Mouse (Mus musculus) MEL (cell line): ENCODE measurements around the gene Men1. TPM values are rescaled to one million over a fixed set of nuclear protein-coding genes. Genes with fewer than 3 reads are reported as not detected.

Source experiments
- DNase-seq: peaks from one replicate; pipeline ENCODE4 v3.0.0; 2011; ENCODE audit warnings: low read depth, low spot score
- H3K27ac ChIP-seq: 2 replicates; pipeline ENCODE4 v1.5.1; 2012; ENCODE audit warnings: low read depth, mild to moderate bottlenecking, control low read depth, low read length, moderate library complexity; ENCODE audit not compliant: control insufficient read depth
- H3K27me3 ChIP-seq, 2 experiments: fragments of 150-350 bp in 1 of 2; sonication (generic) in 1 of 2; 2 replicates each; pipeline ENCODE4 v1.6.1; 2012; ENCODE audit warnings: low read length in 2 of 2, mild to moderate bottlenecking in 2 of 2, improper control_type of control experiment in 1 of 2, moderate library complexity in 1 of 2; ENCODE audit not compliant: insufficient read depth in 2 of 2, control insufficient read depth in 1 of 2
- H3K36me3 ChIP-seq, 2 experiments: 2 replicates each; pipeline ENCODE4 v1.6.1; 2012 to 2014; ENCODE audit warnings: low read length in 2 of 2, improper control_type of control experiment in 1 of 2, inconsistent platforms in 1 of 2, mild to moderate bottlenecking in 1 of 2; ENCODE audit not compliant: insufficient read depth in 2 of 2, control insufficient read depth in 1 of 2
- H3K4me1 ChIP-seq, 2 experiments: fragments of 150-350 bp in 1 of 2; sonication (generic) in 1 of 2; 2 replicates each; pipeline ENCODE4 v1.6.1; 2012; ENCODE audit warnings: low read length in 2 of 2, improper control_type of control experiment in 1 of 2, mild to moderate bottlenecking in 1 of 2; ENCODE audit not compliant: insufficient read depth in 2 of 2, control insufficient read depth in 1 of 2
- H3K4me3 ChIP-seq, 2 experiments: fragments of 150-350 bp in 1 of 2; sonication (generic) in 1 of 2; 2 replicates each; pipeline ENCODE4 v1.5.1; 2012; ENCODE audit warnings: low read depth in 2 of 2, low read length in 2 of 2, mild to moderate bottlenecking in 2 of 2, moderate library complexity in 2 of 2, control low read depth in 1 of 2, improper control_type of control experiment in 1 of 2; ENCODE audit not compliant: control insufficient read depth in 1 of 2, insufficient read depth in 1 of 2
- H3K79me2 ChIP-seq: 2 replicates; pipeline ENCODE4 v1.6.1; 2012; ENCODE audit warnings: mild to moderate bottlenecking, low read length, moderate library complexity; ENCODE audit not compliant: control insufficient read depth, poor library complexity, insufficient read depth
- H3K9ac ChIP-seq: 2 replicates; pipeline ENCODE4 v1.6.1; 2012; ENCODE audit warnings: low read depth, mild to moderate bottlenecking, control low read depth, low read length, moderate library complexity; ENCODE audit not compliant: control insufficient read depth, poor library complexity, severe bottlenecking
- H3K9me3 ChIP-seq: fragments of 150-350 bp; sonication (generic); replicated peaks from 2 replicates; pipeline ENCODE4 v1.6.1; 2012; ENCODE audit warnings: mild to moderate bottlenecking, low read length, improper control_type of control experiment, moderate library complexity; ENCODE audit not compliant: insufficient read depth
- CHD2 ChIP-seq: IDR thresholded peaks from 2 replicates; pipeline ENCODE4 v1.6.1; 2011; ENCODE audit warnings: low read length, improper control_type of control experiment
- CTCF ChIP-seq, 3 experiments: IDR thresholded peaks in 2 of 3; conservative IDR thresholded peaks in 1 of 3; 2 replicates each; pipeline ENCODE4 v1.5.1; 2011 to 2012; ENCODE audit warnings: low read length in 3 of 3, low read depth in 2 of 3, mild to moderate bottlenecking in 2 of 3, improper control_type of control experiment in 1 of 3, inconsistent platforms in 1 of 3, mixed read lengths in 1 of 3, moderate library complexity in 1 of 3; ENCODE audit not compliant: control insufficient read depth in 1 of 3, insufficient read depth in 1 of 3, poor library complexity in 1 of 3, severe bottlenecking in 1 of 3
- GABPA ChIP-seq: IDR thresholded peaks from 2 replicates; pipeline ENCODE4 v1.6.1; 2012; ENCODE audit warnings: low read depth, mild to moderate bottlenecking, inconsistent platforms, low read length, improper control_type of control experiment, moderate library complexity
- JUND ChIP-seq: IDR thresholded peaks from 2 replicates; pipeline ENCODE4 v1.6.1; 2011; ENCODE audit warnings: low read depth, mild to moderate bottlenecking, improper control_type of control experiment, low read length
- MAZ ChIP-seq: IDR thresholded peaks from 2 replicates; pipeline ENCODE4 v1.6.1; 2012; ENCODE audit warnings: low read depth, mild to moderate bottlenecking, inconsistent platforms, low read length, improper control_type of control experiment
- MEF2A ChIP-seq: IDR thresholded peaks from 2 replicates; pipeline ENCODE4 v1.6.1; 2014; ENCODE audit warnings: low read depth, mild to moderate bottlenecking, inconsistent platforms, low read length, improper control_type of control experiment; ENCODE audit not compliant: poor library complexity, insufficient replicate concordance, severe bottlenecking; ENCODE audit errors: extremely low read depth
- MYB ChIP-seq: IDR thresholded peaks from 2 replicates; pipeline ENCODE4 v1.6.1; 2011; ENCODE audit warnings: mild to moderate bottlenecking, low read depth, low read length, improper control_type of control experiment
- MYC ChIP-seq: IDR thresholded peaks from 2 replicates; pipeline ENCODE4 v1.6.1; 2011; ENCODE audit warnings: low read depth, mild to moderate bottlenecking, low read length, improper control_type of control experiment, moderate library complexity
- NRF1 ChIP-seq: IDR thresholded peaks from 2 replicates; pipeline ENCODE4 v1.6.1; 2014; ENCODE audit warnings: low read depth, mild to moderate bottlenecking, inconsistent platforms, low read length, improper control_type of control experiment, moderate library complexity; ENCODE audit not compliant: poor library complexity, insufficient read depth, severe bottlenecking
- POLR2A ChIP-seq, 2 experiments: IDR thresholded peaks; 2 replicates each; pipeline ENCODE4 v1.6.1; 2011 to 2012; ENCODE audit warnings: low read length in 2 of 2, mild to moderate bottlenecking in 2 of 2, control low read depth in 1 of 2, improper control_type of control experiment in 1 of 2, low read depth in 1 of 2, moderate library complexity in 1 of 2; ENCODE audit not compliant: control insufficient read depth in 1 of 2, insufficient read depth in 1 of 2, poor library complexity in 1 of 2
- POLR2AphosphoS2 ChIP-seq: IDR thresholded peaks from 2 replicates; pipeline ENCODE4 v1.6.1; 2011; ENCODE audit warnings: low read length, improper control_type of control experiment
- RAD21 ChIP-seq: IDR thresholded peaks from 2 replicates; pipeline ENCODE4 v1.6.1; 2011; ENCODE audit warnings: mild to moderate bottlenecking, low read depth, low read length, improper control_type of control experiment
- USF1 ChIP-seq: IDR thresholded peaks from 2 replicates; pipeline ENCODE4 v1.6.1; 2014; ENCODE audit warnings: low read depth, mild to moderate bottlenecking, inconsistent platforms, low read length, improper control_type of control experiment, moderate library complexity
- ZC3H11A ChIP-seq: IDR thresholded peaks from 2 replicates; pipeline ENCODE4 v1.6.1; 2012; ENCODE audit warnings: low read depth, mild to moderate bottlenecking, inconsistent platforms, low read length, improper control_type of control experiment
- polyA plus RNA-seq, 2 experiments: library from polyadenylated mRNA; stranded (reverse) in 1 of 2; unstranded in 1 of 2; fragments of >175 nt in 1 of 2; fragments of >200 nt in 1 of 2; gene quantifications; 2 replicates each; pipeline versions ENCODE4 v1.2.1 to v1.2.4; 2012; ENCODE audit warnings: low replicate concordance in 2 of 2, low read depth in 1 of 2; ENCODE audit not compliant: insufficient read length in 2 of 2, insufficient read depth in 1 of 2, missing spikeins in 1 of 2
- total RNA-seq: library from RNA; depleted of rRNA; stranded (reverse); fragments of 300-350 nt; gene quantifications from 2 replicates; pipeline ENCODE4 v1.2.3, GENCODE M21; 2012

Men1 gene
- total and polyA plus RNA-seq, 3 experiments = 39.4 to 132 TPM; not detected in 1

- DNase-seq = no peak
- peaks cover 23 to 37% of the 10 kb centered on the region in 2 experiments for H3K36me3 ChIP-seq
- no peaks in the 10 kb centered on the region for H3K9me3 ChIP-seq
- peaks cover 9% of the 10 kb centered on the region in 2 experiments for H3K4me1 ChIP-seq
- H3K27ac ChIP-seq = no peak overlapping the region
- TF ChIP-seq USF1 = no peak
- TF ChIP-seq CTCF (IDR thresholded peaks at IDR 0.05 in 2 of 3, conservative IDR thresholded peaks at IDR 0.05 in 1 of 3; ENCODE audit: control insufficient read depth in 1 of 3, insufficient read depth in 1 of 3, low read depth in 2 of 3, low read length in 3 of 3, poor library complexity in 1 of 3, severe bottlenecking in 1 of 3) = no peak
- TF ChIP-seq MYB = no peak
- no peak for TF ChIP-seq MYC
- TF ChIP-seq CHD2 = no peak
- TF ChIP-seq NRF1 = no peak
- no peak for TF ChIP-seq GABPA
- TF ChIP-seq MAZ = no peak
- H3K4me3 ChIP-seq = no peak overlapping the region
- H3K79me2 ChIP-seq = peaks cover 10% of the 10 kb centered on the region
- no peaks in the 10 kb centered on the region for H3K27me3 ChIP-seq
- H3K9ac ChIP-seq = no peak overlapping the region
These were observed 39.8 kb downstream of the Men1 start for GRCm38 (mm10) chr19:6374571-6374970.

GRCm38 (mm10) chr19:6375423-6376254 lies 40.9 kb downstream of the Men1 start:
- Histone ChIP-seq H3K4me1 (peaks cover 1 to 2% of the 10 kb centered on the region in 2 experiments; a peak in 3 of 4 replicates), H3K9me3 (no peaks in the 10 kb centered on the region), H3K4me3 (no peak overlapping the region), H3K79me2 (peaks cover 5% of the 10 kb centered on the region), H3K36me3 (peaks cover 14 to 30% of the 10 kb centered on the region in 2 experiments), H3K27me3 (no peaks in the 10 kb centered on the region), H3K9ac (no peak overlapping the region), H3K27ac (no peak overlapping the region)
- no peak for TF ChIP-seq ZC3H11A
- no peak for TF ChIP-seq MEF2A
- 0 out of 2 replicates have a peak, but pooled peaks have one; percentile 2 for TF ChIP-seq POLR2AphosphoS2
- no peak for TF ChIP-seq JUND
- DNase-seq = no peak

GRCm38 (mm10) chr19:6376255-6376564 lies 41.4 kb downstream of the Men1 start:
- no peak overlapping the region for H3K9ac ChIP-seq
- H3K79me2 ChIP-seq = peaks cover 3% of the 10 kb centered on the region; the same call in 1 of the 2 replicates
- peaks cover 10 to 24% of the 10 kb centered on the region in 2 experiments for H3K36me3 ChIP-seq
- H3K27ac ChIP-seq = no peak overlapping the region
- no peak for DNase-seq
- no peaks in the 10 kb centered on the region for H3K4me1 ChIP-seq
- TF ChIP-seq MAZ (no peak), POLR2AphosphoS2 (no peak), USF1 (no peak), POLR2A (IDR thresholded peaks at IDR 0.05; ENCODE audit: control insufficient read depth in 1 of 2, insufficient read depth in 1 of 2, low read depth in 1 of 2, low read length in 2 of 2, poor library complexity in 1 of 2) (no peak), CTCF (IDR thresholded peaks at IDR 0.05 in 2 of 3, conservative IDR thresholded peaks at IDR 0.05 in 1 of 3; ENCODE audit: control insufficient read depth in 1 of 3, insufficient read depth in 1 of 3, low read depth in 2 of 3, low read length in 3 of 3, poor library complexity in 1 of 3, severe bottlenecking in 1 of 3) (peak; percentile 51 to 78 (median 54)), RAD21 (no peak)
- H3K9me3 ChIP-seq = no peaks in the 10 kb centered on the region
- no peaks in the 10 kb centered on the region for H3K27me3 ChIP-seq
- H3K4me3 ChIP-seq = no peak overlapping the region
